Mouse (Mus musculus) olfactory bulb, adult 2 months (tissue): Measurements from ENCODE around the gene Olfr463.

ENCODE experiments used
- CTCF ChIP-seq: fragments of 200-500 bp; IDR thresholded peaks from 2 replicates; pipeline ENCODE4 v1.5.1; 2012; ENCODE audit warnings: low read depth, mild to moderate bottlenecking, low read length, moderate library complexity; ENCODE audit not compliant: insufficient read depth
- POLR2A ChIP-seq: fragments of 200-500 bp; IDR thresholded peaks from 2 replicates; pipeline ENCODE4 v1.6.1; 2012; ENCODE audit warnings: mild to moderate bottlenecking, low read depth, low read length, moderate library complexity; ENCODE audit not compliant: insufficient read depth

GRCm38 (mm10) chr11:87862805-87863204 is 34.4 kb downstream of the Olfr463 start:
- TF ChIP-seq POLR2A (no peak), CTCF (no peak)
